Mouse (Mus musculus) spleen, adult 2 months (tissue): ENCODE measurements around the gene Icosl.

Source experiments
- CTCF ChIP-seq: fragments of 200-500 bp; IDR thresholded peaks from 2 replicates; pipeline ENCODE4 v1.5.1; 2011; ENCODE audit warnings: mild to moderate bottlenecking, inconsistent platforms; ENCODE audit not compliant: insufficient read depth, insufficient read length, insufficient replicate concordance; ENCODE audit errors: extremely low read depth
- POLR2A ChIP-seq: fragments of 200-500 bp; IDR thresholded peaks from 2 replicates; pipeline ENCODE4 v1.6.1; 2011; ENCODE audit warnings: low read depth, low read length, inconsistent platforms

- no peak for TF ChIP-seq CTCF
- no peak for TF ChIP-seq POLR2A
Measured at GRCm38 (mm10) chr10:78078276-78078675, 9.2 kb downstream of the Icosl start.
